Comparison of ENCODE assay signal across 8 mouse cellular contexts in genomic region chr2:151039232-151039695, GRCm38 (mm10). TPM values are rescaled to one million over a fixed set of nuclear protein-coding genes. Genes with fewer than 3 reads are reported as not detected.
DNase-seq lines count a peak whose midpoint lies in the region; ATAC-seq and TF ChIP-seq lines count a peak whose summit lies in the region.

Ninl (minus strand) TSS chr2:151039382.
Nanp (minus strand) TSS chr2:151039398.

- ATAC-seq in erythroid progenitor cell, adult 5-6 weeks (replicated peaks; ENCODE audit: low FRiP score, poor library complexity, severe bottlenecking) = peak; percentile 84
- peak; percentile 95 for ATAC-seq in heart, embryonic 12.5 days (ENCODE audit: insufficient number of reproducible peaks, low FRiP score)
- peak; percentile 95 for ATAC-seq in kidney, postnatal 0 days (replicated peaks; ENCODE audit: low FRiP score, low read depth)
- peak; percentile 84 for ATAC-seq in liver, embryonic 11.5 days (replicated peaks; ENCODE audit: low FRiP score)
- ATAC-seq in stomach, embryonic 14.5 days (ENCODE audit: insufficient number of reproducible peaks, insufficient read depth, low FRiP score, low read depth) = peak; percentile 95

- H3K4me3 ChIP-seq in heart, embryonic 12.5 days = peak within 1 kb of the TSS; percentile 83
- H3K4me3 ChIP-seq in kidney, postnatal 0 days (replicated peaks; ENCODE audit: low read depth, low read length) = peak within 1 kb of the TSS; percentile 88
- peak within 1 kb of the TSS; percentile 87 for H3K4me3 ChIP-seq in liver, embryonic 11.5 days (ENCODE audit: low read depth, low read length)
- H3K4me3 ChIP-seq in stomach, embryonic 14.5 days (ENCODE audit: low read depth, low read length) = peak within 1 kb of the TSS; percentile 76

- no peak for TF ChIP-seq CTCF in kidney, postnatal 0 days (IDR thresholded peaks at IDR 0.05; ENCODE audit: low read depth)

- peak within 1 kb of the TSS; percentile 93 for H3K9ac ChIP-seq in heart, embryonic 12.5 days
- peak within 1 kb of the TSS; percentile 97 for H3K9ac ChIP-seq in kidney, postnatal 0 days (ENCODE audit: low read depth, low read length)
- H3K9ac ChIP-seq in liver, embryonic 11.5 days (ENCODE audit: low read depth, low read length) = peak within 1 kb of the TSS; percentile 97
- peak within 1 kb of the TSS; percentile 82 for H3K9ac ChIP-seq in stomach, embryonic 14.5 days (replicated peaks; ENCODE audit: low read depth, low read length)

- WGBS in heart, embryonic 12.5 days = under 1% methylated on average over 34 of the region's 34 CpGs
- under 1% methylated on average over 34 of the region's 34 CpGs for WGBS in kidney, postnatal 0 days
- 1% methylated on average over 32 of the region's 34 CpGs for WGBS in liver, embryonic 11.5 days
- under 1% methylated on average over 30 of the region's 34 CpGs for WGBS in stomach, embryonic 14.5 days

- no peaks in the 10 kb centered on the region for H3K9me3 ChIP-seq in heart, embryonic 12.5 days (replicated peaks)
- H3K9me3 ChIP-seq in kidney, postnatal 0 days (replicated peaks; ENCODE audit: low read length) = no peaks in the 10 kb centered on the region
- H3K9me3 ChIP-seq in liver, embryonic 11.5 days (ENCODE audit: control insufficient read depth, low read length) = no peaks in the 10 kb centered on the region
- no peaks in the 10 kb centered on the region for H3K9me3 ChIP-seq in stomach, embryonic 14.5 days (ENCODE audit: control insufficient read depth, low read depth, low read length)

- DNase-seq in CD4-positive helper T cell, adult 2 months (ENCODE audit: low read depth, low spot score) = peak; percentile 92
- DNase-seq in brain, embryonic 18.5 days (ENCODE audit: low read depth, low spot score) = peak; percentile 86
- DNase-seq in kidney, postnatal 0 days (ENCODE audit: low spot score) = peak; percentile 96
- peak; percentile 92 for DNase-seq in liver, embryonic 11.5 days (ENCODE audit: low spot score)
- peak; percentile 93 for DNase-seq in naive thymus-derived CD4-positive, alpha-beta T cell, adult 2 months (ENCODE audit: low read depth)

- peak within 1 kb of the TSS; percentile 73 for H3K27ac ChIP-seq in heart, embryonic 12.5 days (ENCODE audit: poor library complexity, severe bottlenecking)
- peak within 1 kb of the TSS; percentile 74 for H3K27ac ChIP-seq in kidney, postnatal 0 days
- peak within 1 kb of the TSS; percentile 90 for H3K27ac ChIP-seq in liver, embryonic 11.5 days (ENCODE audit: low read depth, low read length)
- H3K27ac ChIP-seq in stomach, embryonic 14.5 days (ENCODE audit: low read length) = peak within 1 kb of the TSS; percentile 77

- no peaks in the 10 kb centered on the region for H3K27me3 ChIP-seq in heart, embryonic 12.5 days (replicated peaks)
- no peaks in the 10 kb centered on the region for H3K27me3 ChIP-seq in kidney, postnatal 0 days (ENCODE audit: insufficient read depth, low read length)
- no peaks in the 10 kb centered on the region for H3K27me3 ChIP-seq in liver, embryonic 11.5 days (replicated peaks; ENCODE audit: control insufficient read depth, insufficient read depth, low read length)
- no peaks in the 10 kb centered on the region for H3K27me3 ChIP-seq in stomach, embryonic 14.5 days (ENCODE audit: control insufficient read depth, insufficient read depth, low read length)

- H3K36me3 ChIP-seq in heart, embryonic 12.5 days = no peaks in the 10 kb centered on the region
- H3K36me3 ChIP-seq in kidney, postnatal 0 days (ENCODE audit: insufficient read depth, low read length) = no peaks in the 10 kb centered on the region
- no peaks in the 10 kb centered on the region; the same call in 1 of the 2 replicates for H3K36me3 ChIP-seq in liver, embryonic 11.5 days (ENCODE audit: control insufficient read depth, insufficient read depth, low read length)
- H3K36me3 ChIP-seq in stomach, embryonic 14.5 days (ENCODE audit: control insufficient read depth, insufficient read depth, low read length) = no peaks in the 10 kb centered on the region

- peaks cover 14% of the 10 kb centered on the region for H3K4me1 ChIP-seq in heart, embryonic 12.5 days (replicated peaks)
- H3K4me1 ChIP-seq in kidney, postnatal 0 days (replicated peaks; ENCODE audit: insufficient read depth, low read length) = 0 out of 2 replicates have a peak, but pooled peaks cover 7% of the 10 kb centered on the region
- peaks cover 11% of the 10 kb centered on the region for H3K4me1 ChIP-seq in liver, embryonic 11.5 days (replicated peaks; ENCODE audit: control insufficient read depth, insufficient read depth, low read length)
- peaks cover 8% of the 10 kb centered on the region for H3K4me1 ChIP-seq in stomach, embryonic 14.5 days (ENCODE audit: control insufficient read depth, insufficient read depth, low read length)

- peak within 1 kb of the TSS; percentile 76 for H3K4me2 ChIP-seq in heart, embryonic 12.5 days
- peak within 1 kb of the TSS; percentile 92 for H3K4me2 ChIP-seq in kidney, postnatal 0 days (ENCODE audit: low read length)
- peak within 1 kb of the TSS; percentile 84 for H3K4me2 ChIP-seq in liver, embryonic 11.5 days
- H3K4me2 ChIP-seq in stomach, embryonic 14.5 days (replicated peaks; ENCODE audit: low read depth, low read length) = peak within 1 kb of the TSS; percentile 64

RNA-seq across cellular contexts. Expression of gene Ninl, which starts in this region (rescaled TPM):
- 19.8 and 28.5 TPM in 2 replicates for total RNA-seq in erythroid progenitor cell, adult 5-6 weeks (2015; ENCODE audit: low replicate concordance)
- total RNA-seq in erythroid progenitor cell, adult 5-6 weeks (2017; ENCODE audit: low replicate concordance) = 65.6 and 69.2 TPM in 2 replicates
- polyA plus RNA-seq in heart, embryonic 12.5 days (2016; fragmentation: Nextera tagmentation; extraction: Ambion mirVana) = 6.7 and 8.4 TPM in 2 replicates
- 6.5 and 6.7 TPM in 2 replicates for polyA plus RNA-seq in kidney, postnatal 0 days (2015; fragmentation: Nextera tagmentation; extraction: Ambion mirVana)
- 19.0 and 19.2 TPM in 2 replicates for polyA plus RNA-seq in liver, embryonic 11.5 days (2014; fragmentation: Nextera tagmentation; extraction: Ambion mirVana)
- 13.0 and 14.0 TPM in 2 replicates for polyA plus RNA-seq in stomach, embryonic 14.5 days (2014; fragmentation: Nextera tagmentation; extraction: Ambion mirVana)

RNA-seq across cellular contexts. Expression of gene Nanp, which starts in this region (rescaled TPM):
- total RNA-seq in erythroid progenitor cell, adult 5-6 weeks (2015; ENCODE audit: low replicate concordance) = 51.6 and 59.8 TPM in 2 replicates
- total RNA-seq in erythroid progenitor cell, adult 5-6 weeks (2017; ENCODE audit: low replicate concordance) = 51.8 and 55.6 TPM in 2 replicates
- polyA plus RNA-seq in heart, embryonic 12.5 days (2016; fragmentation: Nextera tagmentation; extraction: Ambion mirVana) = 23.5 and 23.7 TPM in 2 replicates
- 46.3 and 48.1 TPM in 2 replicates for polyA plus RNA-seq in kidney, postnatal 0 days (2015; fragmentation: Nextera tagmentation; extraction: Ambion mirVana)
- polyA plus RNA-seq in liver, embryonic 11.5 days (2014; fragmentation: Nextera tagmentation; extraction: Ambion mirVana) = 89.3 and 94.7 TPM in 2 replicates
- polyA plus RNA-seq in stomach, embryonic 14.5 days (2014; fragmentation: Nextera tagmentation; extraction: Ambion mirVana) = 48.7 and 61.3 TPM in 2 replicates

Comparison
In these comparisons a context has a peak if more than half of its experiments do, and no peak if none do; other contexts are left out.
1. Peak in every context shown above with its lines: DNase-seq, ATAC-seq, H3K4me3 ChIP-seq and H3K27ac ChIP-seq.